Mouse (Mus musculus) olfactory bulb, adult 2 months (tissue): ENCODE results near the gene Hnrnpul1.

Source experiments
- CTCF ChIP-seq: fragments of 200-500 bp; IDR thresholded peaks from 2 replicates; pipeline ENCODE4 v1.5.1; 2012; ENCODE audit warnings: low read depth, mild to moderate bottlenecking, low read length, moderate library complexity; ENCODE audit not compliant: insufficient read depth
- POLR2A ChIP-seq: fragments of 200-500 bp; IDR thresholded peaks from 2 replicates; pipeline ENCODE4 v1.6.1; 2012; ENCODE audit warnings: mild to moderate bottlenecking, low read depth, low read length, moderate library complexity; ENCODE audit not compliant: insufficient read depth

DNA sequence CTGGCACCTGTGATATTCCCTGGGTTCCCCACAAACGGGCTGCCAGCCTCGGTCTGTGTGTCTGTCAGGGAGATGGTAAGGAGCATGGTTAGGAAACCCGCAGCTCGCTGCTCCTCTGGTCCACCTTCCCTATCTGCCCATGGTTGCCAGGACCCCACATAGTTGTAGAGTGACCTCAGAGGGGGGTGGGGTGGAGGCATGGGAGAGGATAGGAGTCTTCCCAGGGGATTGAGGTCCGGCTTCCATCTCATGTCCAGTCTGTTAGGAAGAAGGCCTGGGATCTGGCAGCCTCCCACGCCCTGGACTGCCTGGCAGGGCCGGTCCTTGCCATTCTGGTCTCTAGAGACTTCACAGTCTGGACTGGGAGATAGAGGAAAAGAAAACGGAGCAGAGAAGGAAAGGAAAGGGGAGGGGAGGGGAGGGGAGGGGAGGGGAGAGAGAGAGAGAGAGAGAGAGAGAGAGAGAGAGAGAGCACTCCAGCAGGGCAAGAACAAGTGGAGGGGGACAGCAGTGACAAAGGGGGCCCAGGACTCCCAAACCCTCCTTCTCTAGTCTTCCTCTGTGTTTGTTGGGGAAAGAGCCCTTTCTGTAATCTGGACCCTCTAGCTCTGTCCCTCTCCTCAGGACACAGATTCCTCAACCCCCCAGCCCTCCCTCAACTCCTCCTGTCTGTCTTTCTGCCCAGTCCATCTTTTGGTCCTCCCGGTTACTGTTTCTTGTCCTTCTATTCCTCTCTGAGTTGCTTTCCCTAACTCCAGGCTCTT, 33.1 kb upstream of the Hnrnpul1 start:
- no peak for TF ChIP-seq POLR2A
- no peak for TF ChIP-seq CTCF
